Mouse (Mus musculus): ENCODE measurements around the gene Gm11634. TPM values are rescaled to one million over a fixed set of nuclear protein-coding genes. Genes with fewer than 3 reads are reported as not detected.
A peak's percentile ranks its signal among the peaks of the same experiment; 100 is the strongest.

Gm11634 gene
- total and polyA plus RNA-seq, 3 experiments: not detected

GRCm38 (mm10) chr11:101556541-101556940 lies 42.5 kb downstream of the Gm11634 start:
- peaks cover 37 to 62% of the 10 kb centered on the region in 2 experiments for H3K36me3 ChIP-seq (replicated peaks in 1 of 2; ENCODE audit: control insufficient read depth in 1 of 2, insufficient read depth in 1 of 2, low read length in 1 of 2)
- in situ Hi-C loops (cut with MboI; ENCODE audit: low pct_ligation_motif_present, low pct_unique_long_range_greater_than_20kb, low sequenced_read_pairs): no loop called here
- H3K4me2 ChIP-seq (ENCODE audit: insufficient read depth, low read depth, poor library complexity, severe bottlenecking): no peak overlapping the region
- H3K4me3 ChIP-seq (replicated peaks in 1 of 3; ENCODE audit: low read depth in 2 of 3, low read length in 2 of 3, poor library complexity in 1 of 3): no peak overlapping the region
- no peaks in the 10 kb centered on the region for H3K27me3 ChIP-seq (replicated peaks)
- no peak overlapping the region for H3K27ac ChIP-seq (ENCODE audit: insufficient read depth, low read depth)
- no peaks in the 10 kb centered on the region for H3K9me3 ChIP-seq (replicated peaks; ENCODE audit: low read length)
- TF ChIP-seq ELF1 (IDR thresholded peaks at IDR 0.05; ENCODE audit: low read depth, low read length) (no peak), NRF1 (IDR thresholded peaks at IDR 0.05; ENCODE audit: low read depth, low read length) (no peak), MAX (IDR thresholded peaks at IDR 0.05; ENCODE audit: low read length) (no peak), E2F4 (IDR thresholded peaks at IDR 0.05; ENCODE audit: insufficient replicate concordance, low read depth, low read length) (no peak), IRF4 (IDR thresholded peaks at IDR 0.05; ENCODE audit: low read depth, low read length) (no peak), TCF12 (IDR thresholded peaks at IDR 0.05; ENCODE audit: low read depth, low read length) (no peak), GABPA (IDR thresholded peaks at IDR 0.05; ENCODE audit: insufficient replicate concordance, low read depth, low read length) (no peak), ETS1 (conservative IDR thresholded peaks at IDR 0.05; ENCODE audit: low read depth, low read length) (no peak), USF2 (conservative IDR thresholded peaks at IDR 0.05; ENCODE audit: low read depth, low read length) (no peak)
- DNase-seq (ENCODE audit: extremely low read depth): no peak
- dilution Hi-C loops (cut with MboI; ENCODE audit: extremely low pct_ligation_motif_present, extremely low pct_unique_long_range_greater_than_20kb, low sequenced_read_pairs): no loop called here
- peaks cover 3 to 28% of the 10 kb centered on the region in 2 experiments; a peak in 3 of 4 replicates for H3K4me1 ChIP-seq (ENCODE audit: control insufficient read depth in 1 of 2, insufficient read depth in 2 of 2)
- no peak overlapping the region for H3K9ac ChIP-seq (ENCODE audit: insufficient read depth, low read depth)
- peaks cover 42% of the 10 kb centered on the region for H3K79me2 ChIP-seq (replicated peaks; ENCODE audit: control insufficient read depth, extremely low read depth, insufficient read depth, poor library complexity, severe bottlenecking)

DNA sequence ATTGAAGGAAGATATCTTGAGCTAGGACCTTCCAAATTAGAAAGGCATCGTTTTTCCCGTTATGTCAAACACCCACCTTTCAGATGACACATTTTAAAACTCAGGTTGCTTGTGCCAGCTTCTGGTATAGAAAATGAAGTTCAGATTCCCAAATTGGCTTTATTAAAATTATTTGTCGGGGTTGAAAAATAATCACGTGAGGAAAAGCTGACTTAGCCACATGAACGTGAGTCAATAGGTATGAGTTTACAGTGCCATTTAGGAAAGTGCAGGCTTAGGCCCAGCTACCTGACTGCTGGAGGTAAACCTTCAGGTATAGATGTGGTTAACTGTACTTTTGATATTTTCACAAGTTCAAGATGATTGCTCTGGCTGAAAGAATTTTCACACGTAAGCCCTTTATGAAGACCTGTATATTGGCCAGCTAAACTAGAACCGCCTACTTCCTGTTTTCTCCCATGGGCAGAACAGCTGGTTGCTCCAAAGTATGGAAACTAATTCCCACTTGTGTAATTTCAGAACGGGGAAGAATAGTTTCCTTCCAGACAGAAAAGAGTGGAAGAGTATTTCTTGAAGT lies 45.6 kb downstream of the Gm11634 start:
- Histone ChIP-seq H3K27ac (ENCODE audit: insufficient read depth, low read depth) (no peak overlapping the region; the same call in 1 of the 2 replicates), H3K4me3 (replicated peaks in 1 of 3; ENCODE audit: low read depth in 2 of 3, low read length in 2 of 3, poor library complexity in 1 of 3) (peak overlapping the region; percentile 71 to 94 (median 75)), H3K79me2 (replicated peaks; ENCODE audit: control insufficient read depth, extremely low read depth, insufficient read depth, poor library complexity, severe bottlenecking) (peaks cover 72% of the 10 kb centered on the region), H3K4me2 (ENCODE audit: insufficient read depth, low read depth, poor library complexity, severe bottlenecking) (peak overlapping the region; percentile 98), H3K9me3 (replicated peaks; ENCODE audit: low read length) (no peaks in the 10 kb centered on the region), H3K9ac (ENCODE audit: insufficient read depth, low read depth) (peak overlapping the region; percentile 73), H3K27me3 (replicated peaks) (no peaks in the 10 kb centered on the region), H3K36me3 (replicated peaks in 1 of 2; ENCODE audit: control insufficient read depth in 1 of 2, insufficient read depth in 1 of 2, low read length in 1 of 2) (peaks cover 15 to 42% of the 10 kb centered on the region in 2 experiments), H3K4me1 (ENCODE audit: control insufficient read depth in 1 of 2, insufficient read depth in 2 of 2) (peaks cover 6 to 51% of the 10 kb centered on the region in 2 experiments)
- in situ Hi-C loops (cut with MboI; ENCODE audit: low pct_ligation_motif_present, low pct_unique_long_range_greater_than_20kb, low sequenced_read_pairs): no loop called here
- DNase-seq (ENCODE audit: extremely low read depth): peak; percentile 33
- dilution Hi-C loops (cut with MboI; ENCODE audit: extremely low pct_ligation_motif_present, extremely low pct_unique_long_range_greater_than_20kb, low sequenced_read_pairs): no loop called here
- TF ChIP-seq BHLHE40 (IDR thresholded peaks at IDR 0.05; ENCODE audit: low read depth, low read length) (peak; percentile 98), TBP (conservative IDR thresholded peaks at IDR 0.05; ENCODE audit: low read depth, low read length) (0 out of 2 replicates have a peak, but pooled peaks have one; percentile 30), ETS1 (conservative IDR thresholded peaks at IDR 0.05; ENCODE audit: low read depth, low read length) (peak; percentile 27; the same call in 1 of the 2 replicates), ZKSCAN1 (IDR thresholded peaks at IDR 0.05; ENCODE audit: borderline replicate concordance, low read depth, low read length) (no peak), ELF1 (IDR thresholded peaks at IDR 0.05; ENCODE audit: low read depth, low read length) (peak; percentile 56; the same call in 1 of the 2 replicates), ZMIZ1 (IDR thresholded peaks at IDR 0.05; ENCODE audit: low read depth, low read length) (no peak)
